Mouse (Mus musculus): ENCODE measurements around the gene Vwa5b2. TPM values are rescaled to one million over a fixed set of nuclear protein-coding genes. Genes with fewer than 3 reads are reported as not detected.

Gene Vwa5b2
- total and polyA plus RNA-seq, 2 experiments from 2014 or later = 8.7 to 20.9 TPM

DNA sequence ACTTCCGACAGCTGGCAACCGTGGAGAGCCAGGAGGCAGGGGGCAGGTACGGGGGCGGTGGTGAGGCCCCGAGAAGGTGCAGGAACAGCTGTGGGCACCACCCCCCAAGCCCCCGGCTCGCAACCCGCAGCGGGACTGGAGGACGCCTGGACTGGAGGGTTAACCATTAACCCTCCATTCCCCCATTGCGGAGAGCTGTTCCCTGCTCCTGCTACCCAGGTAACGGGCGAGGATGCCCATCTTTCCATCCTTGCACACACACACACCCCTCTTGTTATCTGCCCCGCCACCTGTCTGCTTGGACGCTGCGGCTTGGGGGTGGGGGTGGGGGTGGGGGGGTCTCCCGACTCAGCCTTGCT lies 1.4 kb downstream of the Vwa5b2 start:
- H3K36me3 ChIP-seq (ENCODE audit: insufficient read depth) = no peaks in the 10 kb centered on the region
- 0 out of 2 replicates have a peak, but pooled peaks cover 6% of the 10 kb centered on the region for H3K4me1 ChIP-seq (ENCODE audit: insufficient read depth)
- DNase-seq (no peak), ATAC-seq (no peak)
- 4% methylated on average over 17 of the region's 17 CpGs for WGBS
- peak overlapping the region; percentile 94 for H3K4me2 ChIP-seq (ENCODE audit: low read depth)
- H3K4me3 ChIP-seq (ENCODE audit: low read depth, low read length) = peak overlapping the region; percentile 60
- no peak overlapping the region for H3K27ac ChIP-seq (ENCODE audit: low read depth, low read length)
- no peak for TF ChIP-seq CTCF (IDR thresholded peaks at IDR 0.05; ENCODE audit: low read depth)
- peak overlapping the region; percentile 66 for H3K9ac ChIP-seq
- H3K27me3 ChIP-seq (ENCODE audit: insufficient read depth, low read length) = peaks cover 27% of the 10 kb centered on the region
- H3K9me3 ChIP-seq (ENCODE audit: low read length) = no peaks in the 10 kb centered on the region

DNA sequence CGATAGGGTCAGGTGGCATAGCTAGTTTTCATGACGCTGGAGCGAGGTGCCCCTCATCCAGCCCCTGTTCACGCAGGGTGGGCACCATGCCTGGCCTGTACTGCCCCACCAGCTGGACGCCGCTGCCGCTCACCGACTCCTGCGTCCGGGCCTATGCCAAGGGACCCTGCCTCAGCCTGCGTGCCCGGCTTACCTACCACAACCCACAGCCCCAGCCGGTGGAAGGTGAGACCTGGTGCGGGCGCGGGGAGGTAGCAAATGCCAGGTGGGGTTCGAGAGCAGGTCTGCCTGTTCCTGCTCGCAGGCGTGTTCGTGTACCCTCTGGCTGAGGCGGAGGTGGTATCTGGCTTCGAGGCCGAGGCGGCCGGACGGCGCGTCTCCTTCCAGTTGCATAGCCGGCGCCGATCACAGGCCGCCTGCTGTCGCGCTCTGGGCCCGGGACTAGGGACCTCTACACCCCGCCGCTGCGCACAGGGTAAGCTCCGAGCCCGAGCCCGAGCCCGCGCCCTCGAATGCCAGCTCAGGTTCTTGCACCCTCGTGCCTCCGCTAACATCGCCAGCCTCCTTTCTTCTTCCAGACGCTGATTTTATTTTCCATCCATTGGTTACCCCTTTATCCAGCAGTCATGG lies 1.9 kb downstream of the Vwa5b2 start:
- Histone ChIP-seq H3K27ac (ENCODE audit: low read depth, low read length) (no peak overlapping the region), H3K4me3 (ENCODE audit: low read depth, low read length) (peak overlapping the region; percentile 60), H3K36me3 (ENCODE audit: insufficient read depth) (no peaks in the 10 kb centered on the region), H3K27me3 (ENCODE audit: insufficient read depth, low read length) (peaks cover 27% of the 10 kb centered on the region), H3K9me3 (ENCODE audit: low read length) (no peaks in the 10 kb centered on the region), H3K9ac (no peak overlapping the region), H3K4me1 (ENCODE audit: insufficient read depth) (0 out of 2 replicates have a peak, but pooled peaks cover 6% of the 10 kb centered on the region), H3K4me2 (ENCODE audit: low read depth) (peak overlapping the region; percentile 94)
- DNase-seq (no peak), ATAC-seq (no peak)
- TF ChIP-seq CTCF (IDR thresholded peaks at IDR 0.05; ENCODE audit: low read depth) = no peak
- WGBS = 7% methylated on average over 48 of the region's 48 CpGs

DNA sequence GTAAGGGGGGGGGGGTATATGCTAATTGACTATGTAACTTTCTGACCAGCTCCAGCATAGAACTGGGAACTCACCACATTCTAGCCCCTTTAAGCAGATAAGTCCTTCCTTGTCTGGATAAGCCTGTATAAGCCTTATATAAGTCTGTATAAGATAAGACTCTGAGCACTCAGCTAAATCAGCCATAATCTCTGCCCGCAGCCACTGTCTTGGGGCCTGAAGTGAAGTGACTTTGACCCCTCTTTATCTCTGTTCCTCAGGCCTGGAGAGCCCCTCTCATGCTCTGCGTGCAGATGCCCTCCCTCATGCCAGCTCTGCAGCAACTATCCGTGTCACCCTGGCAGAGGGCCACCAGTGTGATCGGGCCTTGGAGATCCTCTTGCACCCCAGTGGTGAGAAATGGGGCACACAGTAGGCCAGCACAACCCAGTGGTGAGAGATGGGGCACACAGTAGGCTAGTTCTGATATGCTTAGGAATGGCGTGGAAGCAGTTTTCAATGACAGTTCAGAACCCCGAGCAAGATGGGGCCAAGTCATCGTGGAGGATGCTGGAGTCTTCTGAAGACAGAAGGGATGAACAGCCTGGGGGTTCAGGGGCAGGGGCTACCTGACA lies 5.9 kb downstream of the Vwa5b2 start:
- no peak for TF ChIP-seq CTCF (IDR thresholded peaks at IDR 0.05; ENCODE audit: low read depth)

GRCm38 (mm10) chr16:20595737-20596136 lies 6.5 kb downstream of the Vwa5b2 start:
- H3K9me3 ChIP-seq (ENCODE audit: low read length) = no peaks in the 10 kb centered on the region
- 0 out of 2 replicates have a peak, but pooled peaks cover 1% of the 10 kb centered on the region for H3K4me1 ChIP-seq (ENCODE audit: insufficient read depth)
- H3K36me3 ChIP-seq (ENCODE audit: insufficient read depth) = no peaks in the 10 kb centered on the region
- H3K4me2 ChIP-seq (ENCODE audit: low read depth) = no peak overlapping the region
- 84% methylated on average over 4 of the region's 4 CpGs for WGBS
- ATAC-seq = no peak
- no peak for TF ChIP-seq CTCF (IDR thresholded peaks at IDR 0.05; ENCODE audit: low read depth)
- H3K27ac ChIP-seq (ENCODE audit: low read depth, low read length) = no peak overlapping the region
- peaks cover 24% of the 10 kb centered on the region for H3K27me3 ChIP-seq (ENCODE audit: insufficient read depth, low read length)
- H3K4me3 ChIP-seq (ENCODE audit: low read depth, low read length) = no peak overlapping the region
- no peak for DNase-seq
- no peak overlapping the region for H3K9ac ChIP-seq

More for the DNA sequence above, 5.9 kb downstream of the Vwa5b2 start:
- Histone ChIP-seq H3K9me3 (ENCODE audit: low read length) (no peaks in the 10 kb centered on the region), H3K27me3 (ENCODE audit: insufficient read depth, low read length) (peaks cover 27% of the 10 kb centered on the region), H3K4me3 (ENCODE audit: low read depth, low read length) (no peak overlapping the region), H3K4me1 (ENCODE audit: insufficient read depth) (0 out of 2 replicates have a peak, but pooled peaks cover 6% of the 10 kb centered on the region), H3K4me2 (ENCODE audit: low read depth) (no peak overlapping the region), H3K36me3 (ENCODE audit: insufficient read depth) (no peaks in the 10 kb centered on the region), H3K27ac (ENCODE audit: low read depth, low read length) (no peak overlapping the region), H3K9ac (no peak overlapping the region)
- ATAC-seq (no peak), DNase-seq (no peak)
- 87% methylated on average over 7 of the region's 7 CpGs for WGBS

DNA sequence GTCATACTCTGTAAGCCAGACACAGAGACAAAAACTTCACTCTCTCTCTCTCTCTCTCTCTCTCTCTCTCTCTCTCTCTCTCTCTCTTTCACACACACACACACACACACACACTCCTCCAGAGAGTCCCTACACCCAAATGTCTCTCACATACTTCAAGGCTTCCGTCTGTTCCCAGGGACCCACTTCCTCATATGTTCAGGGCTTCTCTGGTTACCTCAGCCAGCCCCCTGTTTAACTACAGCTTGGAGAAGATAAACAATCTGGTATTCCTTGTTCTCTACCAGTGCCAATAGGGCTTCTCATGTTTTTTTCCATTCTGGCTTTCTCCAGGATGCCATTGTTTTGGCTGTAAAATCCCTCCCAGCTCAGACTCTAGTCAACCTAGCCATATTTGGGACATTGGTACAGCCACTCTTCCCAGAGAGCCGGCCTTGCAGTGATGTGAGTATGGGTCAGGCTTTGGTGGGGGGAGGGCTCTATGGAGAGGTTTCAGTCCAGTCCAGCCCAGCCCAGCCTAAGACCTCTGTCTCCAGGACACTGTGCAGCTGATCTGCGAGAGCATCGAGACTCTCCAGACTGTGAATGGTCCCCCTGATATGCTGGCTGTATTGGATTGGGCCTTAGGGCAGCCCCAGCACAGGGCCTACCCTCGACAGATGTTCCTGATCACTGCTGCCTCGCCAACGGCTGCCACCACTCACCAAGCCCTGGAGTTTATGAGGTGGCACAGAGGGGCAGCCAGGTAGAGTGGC lies 7.6 kb downstream of the Vwa5b2 start:
- H3K36me3 ChIP-seq (ENCODE audit: insufficient read depth) = no peaks in the 10 kb centered on the region
- H3K4me1 ChIP-seq (ENCODE audit: insufficient read depth) = no peaks in the 10 kb centered on the region
- DNase-seq (peak; percentile 26), ATAC-seq (peak; percentile 66; the same call in 1 of the 2 replicates)
- no peaks in the 10 kb centered on the region for H3K9me3 ChIP-seq (ENCODE audit: low read length)
- no peak overlapping the region for H3K4me3 ChIP-seq (ENCODE audit: low read depth, low read length)
- peaks cover 14% of the 10 kb centered on the region for H3K27me3 ChIP-seq (ENCODE audit: insufficient read depth, low read length)
- no peak overlapping the region for H3K9ac ChIP-seq
- TF ChIP-seq CTCF (IDR thresholded peaks at IDR 0.05; ENCODE audit: low read depth) = no peak
- WGBS = 70% methylated on average over 7 of the region's 7 CpGs
- H3K4me2 ChIP-seq (ENCODE audit: low read depth) = no peak overlapping the region
- no peak overlapping the region for H3K27ac ChIP-seq (ENCODE audit: low read depth, low read length)

- WGBS = 64% methylated on average over 5 of the region's 5 CpGs
- H3K9me3 ChIP-seq (ENCODE audit: low read length) = no peaks in the 10 kb centered on the region
- no peak overlapping the region for H3K4me2 ChIP-seq (ENCODE audit: low read depth)
- H3K27ac ChIP-seq (ENCODE audit: low read depth, low read length) = no peak overlapping the region
- DNase-seq (no peak), ATAC-seq (no peak)
- H3K4me3 ChIP-seq (ENCODE audit: low read depth, low read length) = no peak overlapping the region
- H3K9ac ChIP-seq = no peak overlapping the region
- no peaks in the 10 kb centered on the region for H3K27me3 ChIP-seq (ENCODE audit: insufficient read depth, low read length)
- H3K36me3 ChIP-seq (ENCODE audit: insufficient read depth) = peaks cover 17% of the 10 kb centered on the region
- no peak for TF ChIP-seq CTCF (IDR thresholded peaks at IDR 0.05; ENCODE audit: low read depth)
- no peaks in the 10 kb centered on the region for H3K4me1 ChIP-seq (ENCODE audit: insufficient read depth)
These were observed 11.2 kb downstream of the Vwa5b2 start for GRCm38 (mm10) chr16:20600511-20600910.

GRCm38 (mm10) chr16:20604705-20605104 lies 15.4 kb downstream of the Vwa5b2 start:
- Histone ChIP-seq H3K4me1 (ENCODE audit: insufficient read depth) (0 out of 2 replicates have a peak, but pooled peaks cover 1% of the 10 kb centered on the region), H3K27ac (ENCODE audit: low read depth, low read length) (no peak overlapping the region), H3K36me3 (ENCODE audit: insufficient read depth) (peaks cover 45% of the 10 kb centered on the region), H3K27me3 (ENCODE audit: insufficient read depth, low read length) (no peaks in the 10 kb centered on the region), H3K4me2 (ENCODE audit: low read depth) (no peak overlapping the region), H3K4me3 (ENCODE audit: low read depth, low read length) (no peak overlapping the region), H3K9me3 (ENCODE audit: low read length) (no peaks in the 10 kb centered on the region), H3K9ac (no peak overlapping the region)
- TF ChIP-seq CTCF (IDR thresholded peaks at IDR 0.05; ENCODE audit: low read depth) = no peak
- DNase-seq = no peak
- WGBS = 51% methylated on average over 9 of the region's 9 CpGs
- peak; percentile 19; the same call in 1 of the 2 replicates for ATAC-seq

Data from forebrain, postnatal 0 days (tissue).